Mouse (Mus musculus): Measurements from ENCODE around the gene Creg1.

DNA sequence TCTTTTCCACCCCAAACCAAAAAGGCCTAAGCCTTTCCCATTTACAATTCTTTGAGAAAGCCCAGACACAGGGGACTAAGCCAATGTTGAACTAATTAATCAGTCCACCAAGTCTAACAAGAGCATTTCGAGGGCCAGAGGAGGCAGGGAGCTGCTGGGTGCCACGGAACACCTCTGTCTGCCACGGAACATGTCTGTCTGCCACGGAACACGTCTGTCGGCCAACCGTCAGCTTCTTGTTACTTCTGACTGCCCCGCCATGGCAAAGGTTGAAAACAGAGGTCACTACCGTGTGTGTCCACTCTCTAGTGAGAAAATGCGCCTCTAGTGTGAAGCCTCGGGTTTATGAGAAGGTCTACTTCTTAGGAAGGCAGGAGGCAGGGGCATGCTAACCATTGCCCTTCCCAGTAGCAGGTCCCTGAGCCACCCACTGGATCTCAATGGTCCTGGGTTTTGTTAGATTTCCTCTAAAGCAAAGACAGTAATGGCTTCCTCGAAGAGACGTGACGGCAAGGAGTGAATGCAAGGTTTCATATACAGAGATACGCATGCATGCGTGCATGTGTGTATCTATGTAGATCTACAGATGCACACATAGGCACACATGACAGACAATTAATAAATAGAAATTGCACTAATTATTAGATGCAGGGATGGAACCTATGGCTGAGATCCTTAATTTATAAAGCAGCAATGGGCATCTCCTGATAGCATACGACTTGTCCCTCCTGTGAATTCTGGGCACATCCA, 27.1 kb downstream of the Creg1 start:
- no peak for TF ChIP-seq CTCF (IDR thresholded peaks at IDR 0.05; ENCODE audit: extremely low read depth, insufficient read depth, insufficient read length, insufficient replicate concordance)
- TF ChIP-seq POLR2A (IDR thresholded peaks at IDR 0.05; ENCODE audit: low read depth, low read length): no peak

Measured in spleen, adult 2 months (tissue).